Mouse (Mus musculus): ENCODE measurements around the gene Asb18. TPM values are rescaled to one million over a fixed set of nuclear protein-coding genes. Genes with fewer than 3 reads are reported as not detected.

Gene Asb18
- polyA plus RNA-seq (2017; shearing (Covaris generic)): not detected

DNA sequence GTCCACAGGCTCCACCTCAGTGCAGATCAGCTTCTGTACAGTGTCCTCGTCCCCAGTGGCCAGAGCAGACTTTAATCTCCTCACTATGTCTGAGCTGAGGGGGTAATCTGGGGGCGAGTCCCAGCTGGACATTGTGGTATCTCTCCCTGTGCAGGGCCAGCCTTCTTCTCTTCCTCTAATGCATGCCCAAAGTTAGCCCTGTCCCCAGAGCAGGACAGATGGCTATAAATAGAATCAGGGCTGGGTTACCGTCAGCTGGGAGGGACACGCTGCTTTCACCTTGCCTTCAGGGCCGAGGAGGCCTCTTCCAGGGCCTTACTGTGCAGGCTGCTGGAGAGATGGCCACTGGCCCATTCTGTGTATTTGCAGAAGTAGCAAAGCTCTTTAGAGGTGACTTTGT, at the start of gene Asb18:
Gene Asb18, minus strand, starts transcription at position 221 of the 400 bp plus-strand sequence.

DNA sequence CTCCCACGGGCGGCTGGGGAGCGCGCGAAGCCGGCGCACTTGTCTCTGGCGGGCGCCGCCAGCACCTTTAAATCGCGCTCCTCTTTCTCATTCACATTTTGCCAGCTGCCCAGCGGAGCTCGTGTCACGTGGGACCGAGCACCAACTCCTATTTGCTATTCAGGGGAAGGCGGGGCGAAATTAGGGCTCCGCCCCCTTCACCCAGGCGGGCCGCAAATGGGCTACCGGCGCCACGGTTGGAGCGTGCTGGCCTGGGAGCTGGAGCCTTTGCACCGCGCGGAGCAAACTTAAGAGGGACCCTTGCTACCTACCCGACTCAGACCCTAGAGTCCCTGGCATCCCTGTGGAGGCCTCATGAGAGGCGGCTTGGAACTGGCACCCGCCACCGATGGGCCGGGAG, 83.3 kb downstream of the Asb18 start, which contains the start of gene Gbx2:
Gene Gbx2, minus strand, starts transcription at position 60 of the 400 bp plus-strand sequence.

Other genes with a start within 250 kb of the Asb18 start
- gene Gbx2, start 83.5 kb downstream of the Asb18 start, polyA plus RNA-seq (2017; shearing (Covaris generic)): not detected
- not detected for gene Iqca, start 138.7 kb upstream of the Asb18 start, polyA plus RNA-seq (2017; shearing (Covaris generic))
- 0.12 TPM for gene Ackr3, start 189.3 kb upstream of the Asb18 start, polyA plus RNA-seq (2017; shearing (Covaris generic))

All from effector memory CD4-positive, alpha-beta T cell, adult 5 months (primary cell).